Mouse (Mus musculus) intestine, embryonic 15.5 days (tissue): ENCODE data around the gene Strip1. TPM values are rescaled to one million over a fixed set of nuclear protein-coding genes. Genes with fewer than 3 reads are reported as not detected.

Experiments used
- ATAC-seq: fragments of 200-750 bp; cut with Nextera tagmentation; 2 replicates; pipeline ENCODE4 v1.8.0; 2017; ENCODE audit warnings: moderate TSS enrichment, moderate library complexity
- H3K27ac ChIP-seq: fragments of 300-500 bp; sonication (generic); 2 replicates; pipeline ENCODE4 v1.5.1; 2015; ENCODE audit warnings: mild to moderate bottlenecking, inconsistent platforms
- H3K27me3 ChIP-seq: fragments of 300-500 bp; sonication (generic); replicated peaks from 2 replicates; pipeline ENCODE4 v1.6.1; 2015; ENCODE audit warnings: inconsistent platforms
- H3K36me3 ChIP-seq: fragments of 300-500 bp; sonication (generic); 2 replicates; pipeline ENCODE4 v1.6.1; 2015; ENCODE audit warnings: inconsistent platforms
- H3K4me1 ChIP-seq: fragments of 300-500 bp; sonication (generic); replicated peaks from 2 replicates; pipeline ENCODE4 v1.6.1; 2015; ENCODE audit warnings: inconsistent platforms
- H3K4me2 ChIP-seq: fragments of 300-500 bp; sonication (generic); replicated peaks from 2 replicates; pipeline ENCODE4 v1.6.1; 2015; ENCODE audit warnings: mild to moderate bottlenecking, inconsistent platforms
- H3K4me3 ChIP-seq: fragments of 300-500 bp; sonication (generic); replicated peaks from 2 replicates; pipeline ENCODE4 v1.5.1; 2015; ENCODE audit warnings: inconsistent platforms
- H3K9ac ChIP-seq: fragments of 300-500 bp; sonication (generic); 2 replicates; pipeline ENCODE4 v1.6.1; 2015; ENCODE audit warnings: inconsistent platforms
- H3K9me3 ChIP-seq: fragments of 300-500 bp; sonication (generic); 2 replicates; pipeline ENCODE4 v1.6.1; 2016; ENCODE audit warnings: inconsistent platforms
- WGBS: fragments of 180-500 bp; shearing (Covaris S2); methylation state at CpG from one replicate; pipeline ENCODE4 v1.1.7; 2015; 5-methylcytosine and 5-hydroxymethylcytosine counted together
- polyA plus RNA-seq: library from polyadenylated mRNA; unstranded; fragments of >200 nt; fragmentation: Nextera tagmentation; extraction: Ambion mirVana; gene quantifications from 2 replicates; pipeline ENCODE4 v1.2.1, GENCODE M21; 2015

Strip1 gene
- polyA plus RNA-seq, 1 experiment from 2014 or later = 37.3 TPM

DNA sequence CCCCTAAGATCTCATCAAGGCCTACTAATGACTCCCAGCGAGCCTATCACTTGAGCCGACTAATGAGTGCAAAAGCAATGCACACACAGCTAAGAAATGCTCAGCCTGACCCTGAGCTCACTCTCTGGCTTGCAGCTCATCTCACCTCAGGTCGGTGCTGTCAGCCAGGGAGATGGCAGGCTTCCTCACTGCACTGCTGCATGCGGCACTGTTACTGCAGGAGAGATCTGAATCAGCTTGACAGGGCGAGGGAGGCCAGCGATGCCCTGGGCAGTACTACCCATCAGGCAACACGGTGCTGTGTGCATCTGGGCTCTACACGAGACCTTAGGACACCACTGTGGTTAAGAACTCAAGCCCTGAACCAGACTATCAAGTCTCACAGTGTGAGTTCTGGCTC, 6.0 kb downstream of the Strip1 start:
- H3K27me3 ChIP-seq = no peaks in the 10 kb centered on the region
- no peak overlapping the region for H3K4me2 ChIP-seq
- H3K9ac ChIP-seq = no peak overlapping the region
- H3K4me3 ChIP-seq = no peak overlapping the region
- no peak for ATAC-seq
- H3K36me3 ChIP-seq = peaks cover 48% of the 10 kb centered on the region
- no peak overlapping the region for H3K27ac ChIP-seq
- no peaks in the 10 kb centered on the region for H3K9me3 ChIP-seq
- peaks cover 3% of the 10 kb centered on the region; the same call in 1 of the 2 replicates for H3K4me1 ChIP-seq
- WGBS = 93% methylated on average over 8 of the region's 8 CpGs

DNA sequence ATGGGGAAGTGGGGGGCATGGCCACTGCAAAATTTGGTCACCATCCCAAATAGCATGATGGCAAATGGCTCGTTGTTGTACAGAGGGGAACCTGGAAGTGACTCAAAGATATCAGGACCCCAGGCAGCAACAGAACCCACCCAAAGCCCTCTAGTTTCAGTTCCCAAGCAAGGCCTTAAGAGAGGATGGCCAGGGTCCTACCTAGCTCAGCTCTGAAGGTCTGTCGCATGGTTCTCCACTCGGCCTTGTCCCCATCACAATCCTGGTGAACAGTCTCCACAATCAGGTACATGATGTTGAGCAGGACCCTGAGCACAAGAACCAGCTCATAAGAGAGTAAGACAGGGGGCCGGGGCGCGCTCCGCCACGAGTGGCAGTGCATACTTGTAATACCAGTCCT, 7.1 kb downstream of the Strip1 start:
- Histone ChIP-seq H3K4me3 (no peak overlapping the region), H3K36me3 (peaks cover 55% of the 10 kb centered on the region), H3K9ac (no peak overlapping the region), H3K4me1 (no peaks in the 10 kb centered on the region), H3K9me3 (no peaks in the 10 kb centered on the region), H3K27ac (no peak overlapping the region), H3K4me2 (no peak overlapping the region), H3K27me3 (no peaks in the 10 kb centered on the region)
- no peak for ATAC-seq
- WGBS = 95% methylated on average over 8 of the region's 8 CpGs

DNA sequence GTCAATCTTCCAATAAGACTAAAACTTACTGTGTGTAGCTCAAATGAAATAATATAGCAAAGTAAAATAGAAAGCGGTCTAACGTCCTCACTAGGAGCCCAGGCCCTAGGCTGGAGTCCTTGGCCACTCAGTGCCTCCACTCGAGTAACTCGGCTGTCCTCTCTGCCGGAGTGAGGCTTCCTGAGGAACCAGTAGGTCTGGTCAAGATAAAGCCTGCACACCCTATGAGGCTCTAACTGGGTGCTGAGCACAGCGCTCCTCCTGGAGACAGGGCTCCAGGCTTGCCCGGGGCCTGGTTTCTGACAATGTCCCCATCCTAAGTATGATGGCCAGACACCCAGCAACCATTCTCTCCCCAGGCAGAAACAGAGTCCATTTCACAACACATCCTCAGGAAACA, 9.0 kb downstream of the Strip1 start:
- H3K27ac ChIP-seq = no peak overlapping the region
- no peak overlapping the region for H3K4me2 ChIP-seq
- H3K4me3 ChIP-seq = no peak overlapping the region
- H3K9ac ChIP-seq = no peak overlapping the region
- no peaks in the 10 kb centered on the region for H3K9me3 ChIP-seq
- no peaks in the 10 kb centered on the region for H3K27me3 ChIP-seq
- 93% methylated on average over 7 of the region's 7 CpGs for WGBS
- no peaks in the 10 kb centered on the region for H3K4me1 ChIP-seq
- peaks cover 69% of the 10 kb centered on the region for H3K36me3 ChIP-seq
- no peak for ATAC-seq

- Histone ChIP-seq H3K9me3 (no peaks in the 10 kb centered on the region), H3K27ac (no peak overlapping the region), H3K4me2 (no peak overlapping the region), H3K36me3 (peaks cover 70% of the 10 kb centered on the region), H3K9ac (no peak overlapping the region), H3K4me3 (no peak overlapping the region), H3K4me1 (no peaks in the 10 kb centered on the region), H3K27me3 (no peaks in the 10 kb centered on the region)
- 93% methylated on average over 21 of the region's 21 CpGs for WGBS
- ATAC-seq = no peak
These were observed 10.0 kb downstream of the Strip1 start for GRCm38 (mm10) chr3:107621286-107622075.

DNA sequence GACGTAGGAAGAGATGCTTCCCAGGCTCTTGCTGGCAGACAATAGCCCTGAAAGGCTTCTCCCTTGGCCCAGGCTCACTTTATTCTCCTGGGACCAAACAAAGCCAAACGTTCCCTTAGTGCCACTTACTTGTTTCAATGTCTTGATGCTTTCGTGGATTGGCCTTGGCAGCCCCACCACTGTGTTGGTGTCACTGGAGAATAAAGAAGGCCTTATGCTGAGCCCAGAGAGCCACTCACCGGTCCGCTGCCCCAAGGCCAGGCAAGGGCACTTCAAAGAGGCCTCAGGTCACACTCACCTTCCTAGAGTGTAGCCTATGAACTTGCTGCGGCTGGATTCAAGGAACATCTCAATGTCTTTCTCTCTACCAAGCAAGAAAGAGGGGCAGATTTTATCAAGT, 11.6 kb downstream of the Strip1 start:
- Histone ChIP-seq H3K4me1 (no peaks in the 10 kb centered on the region), H3K9me3 (no peaks in the 10 kb centered on the region), H3K4me2 (no peak overlapping the region), H3K36me3 (peaks cover 74% of the 10 kb centered on the region), H3K9ac (no peak overlapping the region), H3K27ac (no peak overlapping the region), H3K4me3 (no peak overlapping the region), H3K27me3 (no peaks in the 10 kb centered on the region)
- WGBS = 90% methylated on average over 6 of the region's 6 CpGs
- no peak for ATAC-seq

DNA sequence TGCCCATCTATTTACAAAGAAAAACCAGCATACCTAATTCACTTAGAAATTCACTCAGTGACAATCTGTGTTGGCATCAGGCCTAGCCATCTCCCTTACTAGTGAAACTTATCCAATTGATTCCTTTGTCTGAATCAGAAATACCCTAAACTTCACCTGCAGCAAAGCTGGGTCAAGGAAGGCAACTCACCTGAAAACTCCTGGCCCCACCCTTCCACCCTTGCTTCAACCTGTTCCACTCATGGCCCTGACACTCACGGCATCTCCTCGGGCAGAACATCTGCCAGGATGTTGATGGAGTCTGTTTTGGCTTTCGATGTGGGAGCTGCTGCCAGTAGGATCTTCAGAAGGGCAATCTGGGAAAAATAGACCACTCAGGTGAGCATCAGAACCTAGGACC, 13.7 kb downstream of the Strip1 start:
- Histone ChIP-seq H3K9me3 (no peaks in the 10 kb centered on the region), H3K27ac (no peak overlapping the region), H3K27me3 (no peaks in the 10 kb centered on the region), H3K4me1 (no peaks in the 10 kb centered on the region), H3K36me3 (peaks cover 79% of the 10 kb centered on the region), H3K4me3 (no peak overlapping the region), H3K9ac (no peak overlapping the region), H3K4me2 (no peak overlapping the region)
- no peak for ATAC-seq
- WGBS = 90% methylated on average over 3 of the region's 3 CpGs

DNA sequence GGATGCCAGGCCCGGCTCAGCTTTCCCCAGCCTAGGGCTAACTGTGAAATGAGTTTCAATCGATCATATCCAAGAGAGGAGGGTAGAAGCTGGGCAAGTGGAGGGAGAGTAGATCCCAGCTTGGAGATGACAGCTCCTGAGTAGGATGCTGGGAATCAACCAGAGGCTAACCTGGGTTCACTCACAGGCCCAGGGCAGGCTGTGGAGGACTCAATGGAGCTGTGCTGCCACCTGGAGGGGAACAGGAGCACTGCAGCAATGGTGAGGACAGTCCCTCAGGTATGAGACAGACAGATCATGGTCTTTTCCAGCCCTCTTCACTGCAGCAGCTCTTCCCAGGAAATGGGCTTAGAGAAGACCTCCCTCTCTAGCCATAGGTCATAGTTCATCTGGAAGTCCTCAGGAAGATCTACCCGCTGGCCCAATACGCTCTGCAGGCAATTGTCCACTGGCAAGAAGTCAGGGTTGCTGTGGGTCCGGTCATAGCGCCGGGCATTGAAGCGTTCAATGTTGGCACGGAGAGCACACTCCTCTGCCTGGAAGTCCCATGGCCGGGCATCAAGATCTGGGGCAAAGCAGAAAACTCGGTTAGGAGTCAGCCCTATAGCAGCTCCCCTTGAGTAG, 18.5 kb downstream of the Strip1 start:
- peak; percentile 58; the same call in 1 of the 2 replicates for ATAC-seq
- Histone ChIP-seq H3K9ac (no peak overlapping the region), H3K9me3 (no peaks in the 10 kb centered on the region), H3K4me3 (no peak overlapping the region), H3K36me3 (peaks cover 48% of the 10 kb centered on the region), H3K27ac (no peak overlapping the region), H3K27me3 (no peaks in the 10 kb centered on the region), H3K4me2 (no peak overlapping the region), H3K4me1 (no peaks in the 10 kb centered on the region)
- WGBS = 89% methylated on average over 11 of the region's 11 CpGs

DNA sequence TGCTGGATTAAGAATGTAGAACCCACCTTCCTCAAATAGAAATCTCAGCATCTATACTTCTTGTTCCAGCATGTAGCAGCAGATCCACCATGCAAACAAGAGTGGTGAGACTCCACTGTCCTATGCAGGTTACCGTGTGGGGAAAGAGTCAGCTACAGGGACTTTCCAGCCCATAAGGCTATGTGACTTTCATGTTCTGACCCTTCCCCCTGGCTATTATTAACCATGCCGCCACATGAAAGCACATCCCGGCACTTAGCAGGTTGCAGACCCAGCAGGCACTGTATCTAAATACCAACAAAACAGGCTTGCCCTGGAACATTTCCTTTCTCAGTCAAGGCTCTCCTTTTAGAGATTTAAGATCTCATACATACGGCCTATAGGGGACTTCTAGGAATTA, 20.1 kb downstream of the Strip1 start:
- H3K36me3 ChIP-seq = peaks cover 36% of the 10 kb centered on the region
- no peak overlapping the region for H3K4me3 ChIP-seq
- no peak overlapping the region for H3K9ac ChIP-seq
- no peaks in the 10 kb centered on the region for H3K4me1 ChIP-seq
- WGBS = 70% methylated on average over 4 of the region's 4 CpGs
- H3K27me3 ChIP-seq = no peaks in the 10 kb centered on the region
- no peak overlapping the region for H3K27ac ChIP-seq
- no peak overlapping the region for H3K4me2 ChIP-seq
- no peak for ATAC-seq
- H3K9me3 ChIP-seq = no peaks in the 10 kb centered on the region

DNA sequence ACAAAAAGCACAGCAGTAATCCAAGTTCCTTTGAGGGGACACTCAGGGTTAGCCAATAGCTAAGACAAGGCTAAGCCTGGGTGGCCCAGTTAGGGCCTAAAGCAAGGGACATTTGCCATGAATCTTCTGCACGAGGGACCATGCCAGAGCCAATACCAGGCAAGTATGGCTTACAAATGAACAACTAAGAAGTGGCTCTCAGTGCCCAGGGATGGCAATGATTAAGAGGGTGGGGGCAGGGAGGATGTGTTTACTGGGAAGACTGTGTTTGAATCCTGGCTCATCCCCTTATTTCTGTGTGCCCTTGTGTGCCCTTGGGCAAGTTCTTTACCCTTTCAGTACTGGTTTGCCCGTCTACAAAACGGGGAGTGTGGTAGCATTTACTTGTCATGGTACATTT, 22.1 kb downstream of the Strip1 start:
- Histone ChIP-seq H3K9ac (no peak overlapping the region), H3K27me3 (no peaks in the 10 kb centered on the region), H3K36me3 (peaks cover 17% of the 10 kb centered on the region; the same call in 1 of the 2 replicates), H3K9me3 (no peaks in the 10 kb centered on the region), H3K4me1 (no peaks in the 10 kb centered on the region), H3K4me3 (no peak overlapping the region), H3K4me2 (no peak overlapping the region), H3K27ac (no peak overlapping the region)
- WGBS = 64% methylated on average over 3 of the region's 3 CpGs
- no peak for ATAC-seq

- 45% methylated on average over 4 of the region's 4 CpGs for WGBS
- Histone ChIP-seq H3K9ac (no peak overlapping the region), H3K4me2 (no peak overlapping the region), H3K9me3 (no peaks in the 10 kb centered on the region), H3K4me1 (no peaks in the 10 kb centered on the region), H3K27me3 (no peaks in the 10 kb centered on the region), H3K27ac (no peak overlapping the region), H3K4me3 (no peak overlapping the region), H3K36me3 (peaks cover 13% of the 10 kb centered on the region; the same call in 1 of the 2 replicates)
- peak; percentile 68 for ATAC-seq
These were observed 22.7 kb downstream of the Strip1 start for GRCm38 (mm10) chr3:107608808-107609207.

GRCm38 (mm10) chr3:107607221-107607620, 24.3 kb downstream of the Strip1 start:
- H3K9me3 ChIP-seq = no peaks in the 10 kb centered on the region
- 88% methylated on average over 8 of the region's 8 CpGs for WGBS

DNA sequence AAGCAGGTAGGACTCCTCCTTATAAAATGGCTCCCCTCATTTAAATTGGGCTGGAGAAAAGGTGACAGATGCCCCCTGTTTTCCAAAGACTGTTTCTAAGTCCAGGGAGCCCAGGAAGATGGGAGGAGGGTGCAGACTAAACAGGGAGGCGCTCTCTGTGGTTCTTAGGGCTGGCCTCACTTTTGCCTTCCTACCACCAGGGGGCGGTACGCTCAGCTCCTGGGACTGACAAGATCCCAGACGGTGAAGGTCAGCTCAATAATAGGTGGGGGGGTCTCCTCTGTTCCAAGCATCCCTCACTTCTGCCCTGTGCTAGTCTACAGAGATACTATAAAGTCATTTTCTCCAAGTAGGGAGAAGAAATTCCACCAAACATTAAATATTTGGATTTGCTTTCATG, 26.2 kb downstream of the Strip1 start:
- H3K27me3 ChIP-seq = peaks cover 11% of the 10 kb centered on the region
- no peaks in the 10 kb centered on the region for H3K4me1 ChIP-seq
- 8% methylated on average over 4 of the region's 4 CpGs for WGBS
- ATAC-seq = no peak
- H3K9me3 ChIP-seq = no peaks in the 10 kb centered on the region
- H3K4me3 ChIP-seq = no peak overlapping the region
- H3K4me2 ChIP-seq = no peak overlapping the region
- no peaks in the 10 kb centered on the region for H3K36me3 ChIP-seq
- no peak overlapping the region for H3K27ac ChIP-seq
- H3K9ac ChIP-seq = no peak overlapping the region

More at GRCm38 (mm10) chr3:107607221-107607620, 24.3 kb downstream of the Strip1 start:
- H3K27me3 ChIP-seq = 0 out of 2 replicates have a peak, but pooled peaks cover 5% of the 10 kb centered on the region
- no peak overlapping the region for H3K4me3 ChIP-seq
- H3K27ac ChIP-seq = no peak overlapping the region
- no peaks in the 10 kb centered on the region; the same call in 1 of the 2 replicates for H3K36me3 ChIP-seq
- ATAC-seq = no peak
- H3K4me2 ChIP-seq = no peak overlapping the region
- H3K4me1 ChIP-seq = no peaks in the 10 kb centered on the region
- no peak overlapping the region for H3K9ac ChIP-seq

- Histone ChIP-seq H3K4me2 (no peak overlapping the region), H3K9ac (no peak overlapping the region), H3K27me3 (peaks cover 59% of the 10 kb centered on the region)
These were observed 31.4 kb downstream of the Strip1 start for GRCm38 (mm10) chr3:107600127-107600526.

More at GRCm38 (mm10) chr3:107600127-107600526, 31.4 kb downstream of the Strip1 start:
- H3K4me1 ChIP-seq = peaks cover 14% of the 10 kb centered on the region
- H3K9me3 ChIP-seq = no peaks in the 10 kb centered on the region
- no peaks in the 10 kb centered on the region for H3K36me3 ChIP-seq
- ATAC-seq = no peak
- no peak overlapping the region for H3K4me3 ChIP-seq
- no peak overlapping the region for H3K27ac ChIP-seq
- WGBS = 50% methylated on average over 6 of the region's 6 CpGs
